Mouse (Mus musculus) right cerebral cortex, adult 18-20 months (tissue): ENCODE measurements at regions not wholly inside any gene's neighbourhood (a gene's known extent, or its start where the extent isn't known, plus 50 kb on each side); places are given as distances from the start of the nearest gene placed in this dataset.
A peak's percentile ranks its signal among the peaks of the same experiment; 100 is the strongest.

Source experiments
- DNase-seq: peaks from one replicate; pipeline ENCODE4 v3.0.0; 2022; ENCODE audit warnings: mixed read lengths

DNA sequence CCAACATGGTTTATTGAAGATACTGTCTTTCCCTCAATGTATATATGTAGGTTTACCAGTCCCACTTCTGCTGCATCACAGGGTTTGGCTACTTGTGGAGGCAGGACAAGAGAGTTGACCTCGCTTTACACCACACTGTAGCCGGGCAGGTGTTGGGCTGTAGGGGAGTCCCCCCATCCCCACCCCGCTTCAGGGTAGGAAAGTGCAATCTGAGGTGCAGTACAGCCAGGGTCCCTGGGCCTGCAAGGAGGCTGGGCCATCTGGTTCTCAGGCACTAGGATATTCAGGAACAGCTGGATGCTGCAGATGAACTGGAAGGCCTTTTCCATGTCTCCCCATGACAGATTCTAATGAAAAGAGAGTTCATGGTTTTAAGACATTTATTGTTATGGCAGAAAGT lies 142.0 kb downstream of the Sis start:
- DNase-seq: no peak

DNA sequence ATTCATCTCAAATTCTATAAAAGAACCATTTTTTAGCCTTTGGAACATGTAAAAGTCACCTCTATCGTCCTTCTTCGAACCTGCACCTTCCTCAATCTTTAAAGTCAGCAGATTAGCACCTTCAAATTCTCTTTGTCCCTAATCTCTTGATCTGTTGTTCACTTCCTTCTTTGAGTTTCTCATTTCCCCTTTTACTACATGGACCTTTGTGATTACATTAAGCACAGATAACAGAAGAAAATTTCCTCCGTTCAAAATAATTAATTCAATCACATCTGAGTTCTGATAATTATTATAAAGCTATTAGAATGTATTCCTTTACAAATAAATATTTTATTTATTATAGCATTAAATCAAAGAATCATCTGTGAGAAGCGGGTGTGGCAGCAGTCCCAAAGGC lies 144.5 kb downstream of the Sis start:
- DNase-seq: no peak

- DNase-seq: peak; percentile 0
Measured at GRCm38 (mm10) chr3:72790611-72791010, 177.1 kb downstream of the Sis start.
